Mouse (Mus musculus) embryonic facial prominence, embryonic 15.5 days (tissue): ENCODE results near the gene Sorbs1. TPM values are rescaled to one million over a fixed set of nuclear protein-coding genes. Genes with fewer than 3 reads are reported as not detected.

Source experiments
- ATAC-seq: fragments of 200-750 bp; cut with Nextera tagmentation; 2 replicates; pipeline ENCODE4 v1.8.0; 2017; ENCODE audit warnings: low read depth, moderate TSS enrichment; ENCODE audit not compliant: insufficient number of reproducible peaks, low FRiP score, low TSS enrichment
- H3K27ac ChIP-seq: fragments of 300-500 bp; sonication (generic); replicated peaks from 2 replicates; pipeline ENCODE4 v1.5.1; 2015; ENCODE audit warnings: mild to moderate bottlenecking, inconsistent platforms
- H3K27me3 ChIP-seq: fragments of 300-500 bp; sonication (generic); 2 replicates; pipeline ENCODE4 v1.6.1; 2015; ENCODE audit warnings: inconsistent platforms
- H3K36me3 ChIP-seq: fragments of 300-500 bp; sonication (generic); 2 replicates; pipeline ENCODE4 v1.6.1; 2015; ENCODE audit warnings: mild to moderate bottlenecking, inconsistent platforms
- H3K4me1 ChIP-seq: fragments of 300-500 bp; sonication (generic); 2 replicates; pipeline ENCODE4 v1.6.1; 2015; ENCODE audit warnings: inconsistent platforms
- H3K4me2 ChIP-seq: fragments of 300-500 bp; sonication (generic); replicated peaks from 2 replicates; pipeline ENCODE4 v1.6.1; 2015; ENCODE audit warnings: mild to moderate bottlenecking, inconsistent platforms
- H3K4me3 ChIP-seq: fragments of 300-500 bp; sonication (generic); replicated peaks from 2 replicates; pipeline ENCODE4 v1.5.1; 2015; ENCODE audit warnings: mild to moderate bottlenecking, inconsistent platforms
- H3K9ac ChIP-seq: fragments of 300-500 bp; sonication (generic); 2 replicates; pipeline ENCODE4 v1.6.1; 2015; ENCODE audit warnings: inconsistent platforms
- H3K9me3 ChIP-seq: fragments of 300-500 bp; sonication (generic); replicated peaks from 2 replicates; pipeline ENCODE4 v1.6.1; 2016; ENCODE audit warnings: inconsistent platforms
- WGBS: fragments of 180-500 bp; shearing (Covaris S2); methylation state at CpG from one replicate; pipeline ENCODE4 v1.1.7; 2015; 5-methylcytosine and 5-hydroxymethylcytosine counted together
- polyA plus RNA-seq: library from polyadenylated mRNA; unstranded; fragments of >200 nt; fragmentation: Nextera tagmentation; extraction: Ambion mirVana; gene quantifications from 2 replicates; pipeline ENCODE4 v1.2.1, GENCODE M21; 2015

Sorbs1 gene
- polyA plus RNA-seq, 1 experiment from 2014 or later: 55.6 TPM

GRCm38 (mm10) chr19:40542776-40543175, 29.2 kb upstream of the Sorbs1 start:
- no peak for ATAC-seq
- H3K4me3 ChIP-seq: no peak overlapping the region
- no peaks in the 10 kb centered on the region for H3K36me3 ChIP-seq
- no peak overlapping the region for H3K4me2 ChIP-seq
- no peaks in the 10 kb centered on the region; the same call in 1 of the 2 replicates for H3K27me3 ChIP-seq
- WGBS: 83% methylated on average over 7 of the region's 7 CpGs
- no peak overlapping the region for H3K9ac ChIP-seq
- no peaks in the 10 kb centered on the region for H3K4me1 ChIP-seq
- no peak overlapping the region for H3K27ac ChIP-seq
- no peaks in the 10 kb centered on the region for H3K9me3 ChIP-seq

GRCm38 (mm10) chr19:40536526-40536925, 22.9 kb upstream of the Sorbs1 start:
- Histone ChIP-seq H3K4me2 (no peak overlapping the region), H3K9me3 (no peaks in the 10 kb centered on the region), H3K27me3 (no peaks in the 10 kb centered on the region), H3K4me3 (no peak overlapping the region), H3K4me1 (no peaks in the 10 kb centered on the region), H3K9ac (no peak overlapping the region), H3K36me3 (no peaks in the 10 kb centered on the region), H3K27ac (no peak overlapping the region)
- 86% methylated on average over 6 of the region's 6 CpGs for WGBS
- no peak for ATAC-seq

GRCm38 (mm10) chr19:40532525-40532924, 18.9 kb upstream of the Sorbs1 start:
- no peak overlapping the region for H3K4me2 ChIP-seq
- no peaks in the 10 kb centered on the region for H3K4me1 ChIP-seq
- no peak overlapping the region for H3K9ac ChIP-seq
- H3K27me3 ChIP-seq: no peaks in the 10 kb centered on the region
- 78% methylated on average over 5 of the region's 5 CpGs for WGBS
- H3K36me3 ChIP-seq: no peaks in the 10 kb centered on the region
- no peak for ATAC-seq
- H3K4me3 ChIP-seq: no peak overlapping the region
- H3K9me3 ChIP-seq: no peaks in the 10 kb centered on the region
- no peak overlapping the region for H3K27ac ChIP-seq

- H3K27ac ChIP-seq: no peak overlapping the region
- no peak overlapping the region for H3K4me2 ChIP-seq
- WGBS: 80% methylated on average over 2 of the region's 2 CpGs
- no peak for ATAC-seq
- H3K4me3 ChIP-seq: no peak overlapping the region
- no peaks in the 10 kb centered on the region for H3K27me3 ChIP-seq
- no peaks in the 10 kb centered on the region for H3K36me3 ChIP-seq
- no peaks in the 10 kb centered on the region for H3K9me3 ChIP-seq
- no peak overlapping the region for H3K9ac ChIP-seq
- H3K4me1 ChIP-seq: no peaks in the 10 kb centered on the region
These were observed 16.7 kb upstream of the Sorbs1 start for GRCm38 (mm10) chr19:40530323-40530722.

GRCm38 (mm10) chr19:40528254-40528653, 14.7 kb upstream of the Sorbs1 start:
- Histone ChIP-seq H3K27me3 (no peaks in the 10 kb centered on the region), H3K36me3 (no peaks in the 10 kb centered on the region)
- no peak for ATAC-seq

GRCm38 (mm10) chr19:40526367-40527014, 12.9 kb upstream of the Sorbs1 start:
- no peak overlapping the region for H3K4me3 ChIP-seq
- 56% methylated on average over 9 of the region's 9 CpGs for WGBS

More at GRCm38 (mm10) chr19:40528254-40528653, 14.7 kb upstream of the Sorbs1 start:
- no peak overlapping the region for H3K4me2 ChIP-seq
- H3K4me3 ChIP-seq: no peak overlapping the region
- H3K4me1 ChIP-seq: no peaks in the 10 kb centered on the region
- H3K9ac ChIP-seq: no peak overlapping the region
- H3K9me3 ChIP-seq: no peaks in the 10 kb centered on the region
- no peak overlapping the region for H3K27ac ChIP-seq

GRCm38 (mm10) chr19:40523431-40524005, 9.9 kb upstream of the Sorbs1 start:
- H3K4me1 ChIP-seq: no peaks in the 10 kb centered on the region
- H3K9ac ChIP-seq: no peak overlapping the region
- 71% methylated on average over 8 of the region's 8 CpGs for WGBS
- H3K9me3 ChIP-seq: no peaks in the 10 kb centered on the region
- no peak overlapping the region for H3K27ac ChIP-seq
- ATAC-seq: no peak
- H3K4me3 ChIP-seq: no peak overlapping the region
- no peaks in the 10 kb centered on the region for H3K27me3 ChIP-seq
- no peaks in the 10 kb centered on the region for H3K36me3 ChIP-seq
- H3K4me2 ChIP-seq: no peak overlapping the region

More at GRCm38 (mm10) chr19:40526367-40527014, 12.9 kb upstream of the Sorbs1 start:
- Histone ChIP-seq H3K27ac (no peak overlapping the region), H3K4me1 (no peaks in the 10 kb centered on the region), H3K4me2 (no peak overlapping the region), H3K9ac (no peak overlapping the region), H3K36me3 (no peaks in the 10 kb centered on the region), H3K27me3 (no peaks in the 10 kb centered on the region), H3K9me3 (no peaks in the 10 kb centered on the region)
- ATAC-seq: no peak

- H3K9ac ChIP-seq: no peak overlapping the region
- no peak overlapping the region for H3K4me3 ChIP-seq
- no peaks in the 10 kb centered on the region for H3K36me3 ChIP-seq
- no peak for ATAC-seq
- H3K4me1 ChIP-seq: no peaks in the 10 kb centered on the region
- no peak overlapping the region for H3K27ac ChIP-seq
- 82% methylated on average over 5 of the region's 5 CpGs for WGBS
- no peaks in the 10 kb centered on the region for H3K9me3 ChIP-seq
- no peaks in the 10 kb centered on the region for H3K27me3 ChIP-seq
- H3K4me2 ChIP-seq: no peak overlapping the region
These were observed 6.8 kb upstream of the Sorbs1 start for GRCm38 (mm10) chr19:40520403-40520802.

- no peak overlapping the region for H3K27ac ChIP-seq
- 63% methylated on average over 1 of the region's 1 CpGs for WGBS
- H3K9me3 ChIP-seq: no peaks in the 10 kb centered on the region
- no peaks in the 10 kb centered on the region for H3K27me3 ChIP-seq
- H3K36me3 ChIP-seq: no peaks in the 10 kb centered on the region
- H3K4me3 ChIP-seq: no peak overlapping the region
- no peak for ATAC-seq
- no peaks in the 10 kb centered on the region for H3K4me1 ChIP-seq
- no peak overlapping the region for H3K9ac ChIP-seq
- H3K4me2 ChIP-seq: no peak overlapping the region
These were observed 5.1 kb upstream of the Sorbs1 start for GRCm38 (mm10) chr19:40518706-40519105.

- no peaks in the 10 kb centered on the region for H3K9me3 ChIP-seq
- no peaks in the 10 kb centered on the region for H3K36me3 ChIP-seq
- H3K4me2 ChIP-seq: no peak overlapping the region
- H3K4me3 ChIP-seq: no peak overlapping the region
- H3K27me3 ChIP-seq: no peaks in the 10 kb centered on the region
- H3K27ac ChIP-seq: no peak overlapping the region
- no peak for ATAC-seq
- H3K4me1 ChIP-seq: peaks cover 13% of the 10 kb centered on the region
- no peak overlapping the region for H3K9ac ChIP-seq
- 87% methylated on average over 3 of the region's 3 CpGs for WGBS
These were observed 2.0 kb upstream of the Sorbs1 start for GRCm38 (mm10) chr19:40515596-40515995.

- H3K36me3 ChIP-seq: no peaks in the 10 kb centered on the region
- no peak overlapping the region for H3K27ac ChIP-seq
- H3K27me3 ChIP-seq: no peaks in the 10 kb centered on the region
- WGBS: 76% methylated on average over 7 of the region's 7 CpGs
- ATAC-seq: no peak
- H3K9ac ChIP-seq: no peak overlapping the region
- no peak overlapping the region; the same call in 1 of the 2 replicates for H3K4me2 ChIP-seq
- peaks cover 13% of the 10 kb centered on the region for H3K4me1 ChIP-seq
- no peaks in the 10 kb centered on the region for H3K9me3 ChIP-seq
- H3K4me3 ChIP-seq: no peak overlapping the region
These were observed 797 bp upstream of the Sorbs1 start for GRCm38 (mm10) chr19:40514376-40514775.
